Mouse (Mus musculus) embryo, embryonic 11 days (tissue): ENCODE data around the gene Epdr1.
A peak's percentile ranks its signal among the peaks of the same experiment; 100 is the strongest.
"Not testable (repeated sequence)": the region's sequence is repeated elsewhere in the genome, so short reads cannot be mapped to it uniquely, and the experiment has no call there.

Experiments used
- DNase-seq: peaks from one replicate; pipeline ENCODE4 v3.0.0-alpha.2; 2015

Gene Epdr1

GRCm38 (mm10) chr13:19603719-19604118 lies 16.0 kb downstream of the Epdr1 start:
- no peak for DNase-seq

- no peak for DNase-seq
Observed at GRCm38 (mm10) chr13:19602531-19602930, 17.2 kb downstream of the Epdr1 start.

GRCm38 (mm10) chr13:19599242-19599641 lies 20.5 kb downstream of the Epdr1 start:
- no peak for DNase-seq

GRCm38 (mm10) chr13:19595141-19595540 lies 24.6 kb downstream of the Epdr1 start:
- DNase-seq: no peak

GRCm38 (mm10) chr13:19590996-19591759 lies 28.5 kb downstream of the Epdr1 start:
- DNase-seq: no peak

GRCm38 (mm10) chr13:19575947-19576346 lies 43.8 kb downstream of the Epdr1 start:
- DNase-seq: no peak

- not testable (repeated sequence) for DNase-seq
Observed at GRCm38 (mm10) chr13:19574723-19575122, 45.0 kb downstream of the Epdr1 start.

GRCm38 (mm10) chr13:19570166-19570565 lies 49.6 kb downstream of the Epdr1 start:
- not testable (repeated sequence) for DNase-seq

- DNase-seq: no peak
Observed at GRCm38 (mm10) chr13:19562510-19562909, 57.2 kb downstream of the Epdr1 start.

- peak; percentile 2 for DNase-seq
Observed at GRCm38 (mm10) chr13:19555391-19555790, 64.3 kb downstream of the Epdr1 start.
